Mouse (Mus musculus) cortical plate, adult 2 months (tissue): Measurements from ENCODE around the gene Lmntd2.

Experiments used
- CTCF ChIP-seq: fragments of 200-500 bp; IDR thresholded peaks from 2 replicates; pipeline ENCODE4 v1.5.1; 2011; ENCODE audit warnings: mild to moderate bottlenecking, control low read depth, low read length; ENCODE audit not compliant: insufficient read depth; ENCODE audit errors: extremely low read depth
- POLR2A ChIP-seq: fragments of 200-500 bp; IDR thresholded peaks from 2 replicates; pipeline ENCODE4 v1.6.1; 2011; ENCODE audit warnings: mild to moderate bottlenecking, low read length, control low read depth; ENCODE audit not compliant: insufficient read depth; ENCODE audit errors: extremely low read depth

DNA sequence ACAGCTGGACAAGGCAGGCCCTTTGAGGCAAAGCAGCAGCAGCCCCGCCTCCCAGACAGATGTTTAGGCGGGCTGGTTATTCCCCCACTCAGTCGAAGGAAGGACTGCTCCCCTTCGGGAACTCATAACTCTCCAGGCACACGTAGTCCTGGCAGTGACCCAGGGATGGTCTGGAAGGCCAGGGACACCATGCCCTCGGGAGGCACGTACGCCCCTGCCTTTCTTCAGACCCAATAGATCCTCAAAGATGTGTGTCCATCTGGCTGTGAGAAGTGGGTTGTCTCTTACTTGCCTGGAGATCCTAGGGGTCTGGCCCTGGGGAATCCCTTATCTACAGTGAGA is 8.2 kb upstream of the Lmntd2 start:
- no peak for TF ChIP-seq POLR2A
- no peak for TF ChIP-seq CTCF
